Mouse (Mus musculus) adrenal gland, postnatal 14 days (tissue): ENCODE data around the gene Ptprcap. TPM values are rescaled to one million over a fixed set of nuclear protein-coding genes. Genes with fewer than 3 reads are reported as not detected.

ENCODE experiments used
- DNase-seq: peaks from one replicate; pipeline ENCODE4 v3.0.0; 2021; ENCODE audit warnings: mixed read lengths
- total RNA-seq: library from RNA; stranded (reverse); gene quantifications from 2 replicates; pipeline ENCODE4 v1.2.3, GENCODE M21; 2021

Gene Ptprcap
- total RNA-seq, 1 experiment from 2014 or later, result 4.4 TPM

- peak; percentile 59 for DNase-seq
Observed at GRCm38 (mm10) chr19:4194776-4195650, 41.6 kb downstream of the Ptprcap start.

- DNase-seq, result no peak
Observed at GRCm38 (mm10) chr19:4196048-4196447, 42.6 kb downstream of the Ptprcap start.

DNA sequence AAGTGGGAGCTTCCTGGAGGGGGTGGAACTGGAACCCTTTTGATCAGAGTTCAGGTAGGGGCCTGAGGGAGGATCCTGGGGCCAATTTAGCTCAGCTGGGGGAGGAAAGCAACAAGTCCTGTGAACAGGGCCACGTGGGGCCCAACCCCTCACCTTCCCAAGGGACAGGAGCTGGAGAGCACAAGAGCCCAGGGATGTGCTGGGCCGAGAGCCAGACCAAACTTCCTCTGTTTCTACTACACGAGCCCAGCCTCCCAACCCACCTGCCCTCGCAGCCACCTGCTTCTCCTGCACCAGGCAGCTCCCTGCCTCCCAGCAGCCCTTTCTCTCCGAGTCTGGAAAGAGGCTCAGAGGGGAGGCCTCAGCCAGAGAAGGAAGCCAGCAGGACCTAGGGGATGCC is 43.1 kb downstream of the Ptprcap start:
- DNase-seq, result peak; percentile 57

DNA sequence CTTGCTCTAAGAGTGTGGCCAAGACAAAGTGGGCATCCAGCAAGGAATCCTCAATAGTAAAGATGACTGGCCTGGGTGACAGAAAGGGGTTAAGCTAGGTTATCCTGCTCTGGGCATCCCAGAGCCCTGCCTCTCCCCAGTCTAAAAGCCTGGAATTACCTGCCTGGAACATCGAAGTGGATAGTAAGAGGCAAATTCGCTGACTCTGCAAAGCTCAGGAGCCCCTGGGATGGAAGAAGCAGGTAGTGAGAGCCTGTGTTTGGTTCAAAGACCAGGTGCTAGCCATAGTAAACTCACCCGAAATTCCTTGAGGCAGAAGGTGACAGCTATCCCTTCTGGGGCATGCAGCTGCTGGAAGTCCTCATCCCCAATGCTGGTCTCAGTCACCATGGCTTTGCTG is 43.8 kb downstream of the Ptprcap start:
- DNase-seq, result no peak

DNA sequence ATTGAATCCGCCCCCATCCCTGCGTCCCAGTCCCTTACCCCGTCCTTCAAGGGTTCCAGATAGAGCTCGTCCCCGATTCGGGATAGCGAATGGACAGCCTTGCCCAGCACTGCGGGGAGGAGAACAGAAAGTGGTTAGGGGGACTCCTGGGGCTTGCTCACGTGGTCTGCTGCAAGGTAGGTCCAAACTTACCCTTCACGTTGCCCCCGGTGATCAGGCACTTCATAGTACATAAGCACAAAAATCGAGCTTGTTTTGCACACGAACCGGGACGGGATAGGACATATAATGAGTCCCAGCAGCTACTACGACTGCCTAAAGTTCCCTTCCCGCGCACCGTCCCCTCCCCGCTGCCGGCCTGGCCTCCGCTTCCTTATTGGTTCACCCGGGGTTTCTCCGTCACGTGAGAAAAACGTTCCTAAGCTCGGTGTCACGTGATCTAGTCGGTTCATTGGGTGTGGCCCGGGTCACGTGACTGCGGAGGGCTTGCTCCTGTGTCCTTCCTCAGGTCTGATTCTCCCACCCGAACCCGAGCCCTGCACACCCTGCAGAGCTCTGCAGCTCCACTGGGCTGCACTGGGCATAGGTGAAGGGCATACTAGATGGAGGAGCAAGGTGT is 48.0 kb downstream of the Ptprcap start, which contains the start of gene Rad9a:
Gene Rad9a, minus strand, starts transcription at position 372 of the 619 bp plus-strand sequence.
- peak; percentile 98 for DNase-seq

- DNase-seq, result no peak
Observed at GRCm38 (mm10) chr19:4202149-4202548, 48.7 kb downstream of the Ptprcap start.

- DNase-seq, result no peak
Observed at GRCm38 (mm10) chr19:4203148-4203547, 49.7 kb downstream of the Ptprcap start.

- DNase-seq, result no peak
Observed at GRCm38 (mm10) chr19:4203604-4204326, 50.4 kb downstream of the Ptprcap start.

DNA sequence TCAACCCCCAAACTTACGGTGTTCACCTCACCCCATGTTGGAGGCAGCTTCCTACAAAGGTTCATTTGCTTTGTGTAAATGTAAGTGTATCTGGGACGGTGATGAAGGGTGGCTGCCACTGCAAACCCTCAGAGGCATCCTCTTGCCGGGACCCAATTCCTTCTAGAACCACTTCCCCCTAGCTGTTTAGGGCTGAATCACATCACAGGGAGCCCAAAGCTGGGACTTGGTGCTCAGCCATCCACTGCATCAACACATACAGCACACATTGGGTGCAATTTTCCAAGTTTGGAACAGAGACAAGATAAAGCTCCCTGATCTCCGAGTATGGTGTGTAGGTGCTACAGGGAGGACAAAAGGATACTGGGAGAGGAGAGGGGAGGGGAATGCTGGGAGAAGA is 51.5 kb downstream of the Ptprcap start:
- no peak for DNase-seq

Other genes with a start within 250 kb of the Ptprcap start
- 44.3 and 48.8 TPM in 2 replicates for gene Tcirg1, start 246.5 kb upstream of the Ptprcap start, total RNA-seq
- gene Ndufs8, start 240.8 kb upstream of the Ptprcap start, total RNA-seq, result 440 and 447 TPM in 2 replicates
- gene Aldh3b1, start 223.8 kb upstream of the Ptprcap start, total RNA-seq, result 57.8 and 73.4 TPM in 2 replicates
- gene Unc93b1, start 218.4 kb upstream of the Ptprcap start, total RNA-seq, result 35.4 and 48.9 TPM in 2 replicates
- 0.41 and 0.44 TPM in 2 replicates for gene Aldh3b3, start 195.0 kb upstream of the Ptprcap start, total RNA-seq
- 7.6 and 11.6 TPM in 2 replicates for gene Aldh3b2, start 181.3 kb upstream of the Ptprcap start, total RNA-seq
- 25.7 and 31.1 TPM in 2 replicates for gene Acy3, start 167.0 kb upstream of the Ptprcap start, total RNA-seq
- not detected in 2 replicates for gene Tbx10, start 160.9 kb upstream of the Ptprcap start, total RNA-seq
- 41.1 and 49.2 TPM in 2 replicates for gene Nudt8, start 153.0 kb upstream of the Ptprcap start, total RNA-seq
- gene Gm49405, start 153.0 kb upstream of the Ptprcap start, total RNA-seq, result 0.89 and 1.7 TPM in 2 replicates
- gene Doc2g, start 150.3 kb upstream of the Ptprcap start, total RNA-seq, result 1.6 and 2.8 TPM in 2 replicates
- gene Ndufv1, start 140.8 kb upstream of the Ptprcap start, total RNA-seq, result 604 and 685 TPM in 2 replicates
- 289 and 329 TPM in 2 replicates for gene Gstp1, start 115.6 kb upstream of the Ptprcap start, total RNA-seq
- gene Gstp2, start 107.6 kb upstream of the Ptprcap start, total RNA-seq, result 62.4 and 76.7 TPM in 2 replicates
- gene Gstp3, start 94.0 kb upstream of the Ptprcap start, total RNA-seq, result 4.5 and 58.0 TPM in 2 replicates
- not detected in 2 replicates for gene Cabp2, start 72.0 kb upstream of the Ptprcap start, total RNA-seq
- 78.4 and 97.1 TPM in 2 replicates for gene Cdk2ap2, start 56.4 kb upstream of the Ptprcap start, total RNA-seq
- gene Pitpnm1, start 53.6 kb upstream of the Ptprcap start, total RNA-seq, result 95.1 and 116 TPM in 2 replicates
- 81.3 and 94.1 TPM in 2 replicates for gene Aip, start 27.7 kb upstream of the Ptprcap start, total RNA-seq
- 0.08 TPM in 1 of 2 replicates, not detected in the other for gene Gpr152, start 13.8 kb upstream of the Ptprcap start, total RNA-seq
- gene Cabp4, start 9.6 kb upstream of the Ptprcap start, total RNA-seq, result 1.7 and 2.4 TPM in 2 replicates
- gene Coro1b, start 5.0 kb upstream of the Ptprcap start, total RNA-seq, result 183 and 193 TPM in 2 replicates
- 29.1 and 34.4 TPM in 2 replicates for gene Rps6kb2, start 9.8 kb downstream of the Ptprcap start, total RNA-seq
- gene Carns1, start 21.9 kb downstream of the Ptprcap start, total RNA-seq, result 2.6 and 4.1 TPM in 2 replicates
- gene Tbc1d10c, start 37.7 kb downstream of the Ptprcap start, total RNA-seq, result 1.9 and 15.1 TPM in 2 replicates
- 369 and 402 TPM in 2 replicates for gene Ppp1ca, start 38.5 kb downstream of the Ptprcap start, total RNA-seq
- gene Rad9a, start 48.1 kb downstream of the Ptprcap start, total RNA-seq, result 8.2 and 10.7 TPM in 2 replicates
- 10.8 and 16.3 TPM in 2 replicates for gene Clcf1, start 60.6 kb downstream of the Ptprcap start, total RNA-seq
- not detected in 2 replicates for gene AC109138.7, start 60.8 kb downstream of the Ptprcap start, total RNA-seq
- gene Pold4, start 78.3 kb downstream of the Ptprcap start, total RNA-seq, result 43.3 and 57.9 TPM in 2 replicates
- 17.3 and 20.8 TPM in 2 replicates for gene Ssh3, start 115.6 kb downstream of the Ptprcap start, total RNA-seq
- 2.7 and 4.8 TPM in 2 replicates for gene Ankrd13d, start 129.5 kb downstream of the Ptprcap start, total RNA-seq
- 45.2 and 74.4 TPM in 2 replicates for gene Grk2, start 152.6 kb downstream of the Ptprcap start, total RNA-seq
- 96.2 and 111 TPM in 2 replicates for gene Kdm2a, start 244.7 kb downstream of the Ptprcap start, total RNA-seq